Mouse (Mus musculus) embryo, embryonic 11.5 days (tissue): ENCODE measurements around the gene Adora3.
"Not testable (repeated sequence)": the region's sequence is repeated elsewhere in the genome, so short reads cannot be mapped to it uniquely, and the experiment has no call there.

Experiments used
- DNase-seq: peaks from one replicate; pipeline ENCODE4 v3.0.0-alpha.2; 2012; ENCODE audit warnings: low read depth, low spot score

Adora3 gene

GRCm38 (mm10) chr3:105904213-105904612 lies 33.6 kb downstream of the Adora3 start:
- no peak for DNase-seq

- no peak for DNase-seq
These were observed 34.1 kb downstream of the Adora3 start for GRCm38 (mm10) chr3:105904721-105905120.

- no peak for DNase-seq
These were observed 37.4 kb downstream of the Adora3 start for GRCm38 (mm10) chr3:105907956-105908655.

GRCm38 (mm10) chr3:105908976-105909375 lies 38.3 kb downstream of the Adora3 start:
- DNase-seq = no peak

- DNase-seq = no peak
These were observed 40.0 kb downstream of the Adora3 start for GRCm38 (mm10) chr3:105910519-105911190.

GRCm38 (mm10) chr3:105912097-105912880 lies 41.6 kb downstream of the Adora3 start:
- no peak for DNase-seq

GRCm38 (mm10) chr3:105913839-105914681 lies 43.4 kb downstream of the Adora3 start:
- DNase-seq = no peak

GRCm38 (mm10) chr3:105915281-105915680 lies 44.6 kb downstream of the Adora3 start:
- no peak for DNase-seq

- not testable (repeated sequence) for DNase-seq
These were observed 45.8 kb downstream of the Adora3 start for GRCm38 (mm10) chr3:105916455-105916854.

GRCm38 (mm10) chr3:105917656-105918354 lies 47.1 kb downstream of the Adora3 start:
- no peak for DNase-seq

GRCm38 (mm10) chr3:105918355-105918745 lies 47.7 kb downstream of the Adora3 start:
- DNase-seq = no peak

GRCm38 (mm10) chr3:105920743-105921142 lies 50.1 kb downstream of the Adora3 start:
- DNase-seq = not testable (repeated sequence)

- no peak for DNase-seq
These were observed 51.3 kb downstream of the Adora3 start for GRCm38 (mm10) chr3:105921959-105922358.

GRCm38 (mm10) chr3:105924616-105925015 lies 54.0 kb downstream of the Adora3 start:
- DNase-seq = no peak

GRCm38 (mm10) chr3:105927561-105928194 lies 57.0 kb downstream of the Adora3 start:
- no peak for DNase-seq

- DNase-seq = no peak
These were observed 57.5 kb downstream of the Adora3 start for GRCm38 (mm10) chr3:105928195-105928569.

- DNase-seq = no peak
These were observed 58.1 kb downstream of the Adora3 start for GRCm38 (mm10) chr3:105928781-105929180.

- DNase-seq = no peak
These were observed 59.2 kb downstream of the Adora3 start for GRCm38 (mm10) chr3:105929821-105930220.

GRCm38 (mm10) chr3:105931095-105931494 lies 60.4 kb downstream of the Adora3 start:
- no peak for DNase-seq
